Mouse (Mus musculus) kidney, postnatal 36 days (tissue): ENCODE measurements around the gene Nbea.
"Not testable (repeated sequence)": the region's sequence is repeated elsewhere in the genome, so short reads cannot be mapped to it uniquely, and the experiment has no call there.

ENCODE experiments used
- DNase-seq, 2 experiments: peaks; one replicate each; pipeline ENCODE4 v3.0.0; 2021 to 2022; ENCODE audit warnings: mixed read lengths in 2 of 2

Gene Nbea

DNA sequence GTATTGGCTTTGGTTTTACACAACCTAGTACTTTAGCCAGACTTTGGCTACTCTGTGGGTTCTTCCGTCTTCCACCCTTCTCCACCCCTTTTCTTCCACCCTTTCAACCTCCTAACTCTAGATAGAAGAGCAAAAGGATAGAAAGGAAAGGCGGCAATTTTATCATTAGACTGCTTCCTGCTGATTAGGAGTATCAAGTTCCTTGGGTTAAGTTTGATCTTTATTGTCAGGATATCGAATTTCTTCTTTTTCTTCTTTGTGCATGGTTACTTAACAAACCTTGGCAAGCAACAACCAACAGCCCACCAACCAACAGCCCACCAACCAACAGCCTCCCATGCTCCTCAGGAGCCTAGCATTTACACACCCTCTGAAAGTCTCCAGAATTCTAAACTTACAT is 165.0 kb downstream of the Nbea start:
- no peak for DNase-seq

GRCm38 (mm10) chr3:56011132-56011531 is 172.4 kb downstream of the Nbea start:
- DNase-seq = no peak

GRCm38 (mm10) chr3:56007991-56008390 is 175.5 kb downstream of the Nbea start:
- DNase-seq = peak; percentile 51 to 56

DNA sequence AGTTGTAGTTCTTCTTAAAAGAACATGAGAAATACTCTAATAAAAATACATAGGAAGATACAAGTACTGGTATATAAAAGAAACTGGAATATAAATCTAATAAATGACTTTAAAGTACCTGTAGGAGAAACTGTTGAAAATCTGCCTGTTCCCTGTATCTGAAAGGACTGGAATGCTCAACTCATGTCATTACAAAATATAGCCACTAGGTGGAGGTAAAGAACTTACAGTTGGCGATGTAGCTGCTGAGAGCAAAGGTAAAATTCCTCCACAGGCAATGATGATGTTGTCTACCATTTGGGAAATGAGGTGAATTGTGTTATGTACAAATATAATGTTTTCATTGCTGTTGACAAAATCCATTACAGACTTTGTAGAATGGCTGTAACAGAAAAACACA is 183.2 kb downstream of the Nbea start:
- peak in 1 of 2 experiments; percentile 42 for DNase-seq

GRCm38 (mm10) chr3:55978361-55978760 is 205.1 kb downstream of the Nbea start:
- DNase-seq = no peak

- not testable (repeated sequence) for DNase-seq
Measured at GRCm38 (mm10) chr3:55976986-55977385, 206.5 kb downstream of the Nbea start.

DNA sequence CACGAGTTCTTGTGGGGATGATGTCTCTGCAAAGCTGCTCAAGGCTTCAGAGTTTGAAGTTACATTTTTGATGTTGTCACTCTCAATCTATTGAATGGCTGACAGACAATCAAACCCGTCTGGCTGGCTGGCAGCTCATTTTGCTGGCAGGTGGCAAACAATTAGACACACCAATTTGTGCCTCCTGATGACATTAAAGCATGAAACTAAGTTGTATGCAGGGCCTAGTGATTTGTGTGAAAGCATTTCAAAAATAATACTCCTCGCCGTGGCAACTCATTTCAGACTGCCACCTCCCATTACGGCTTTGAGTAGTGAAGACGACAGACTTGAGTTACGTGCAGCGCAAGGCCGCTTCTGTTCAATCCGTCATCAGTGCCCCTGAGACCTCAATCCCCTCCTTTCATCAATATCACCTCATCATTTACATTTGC is 217.8 kb downstream of the Nbea start:
- no peak for DNase-seq

GRCm38 (mm10) chr3:55963032-55963431 is 220.5 kb downstream of the Nbea start:
- DNase-seq = no peak

DNA sequence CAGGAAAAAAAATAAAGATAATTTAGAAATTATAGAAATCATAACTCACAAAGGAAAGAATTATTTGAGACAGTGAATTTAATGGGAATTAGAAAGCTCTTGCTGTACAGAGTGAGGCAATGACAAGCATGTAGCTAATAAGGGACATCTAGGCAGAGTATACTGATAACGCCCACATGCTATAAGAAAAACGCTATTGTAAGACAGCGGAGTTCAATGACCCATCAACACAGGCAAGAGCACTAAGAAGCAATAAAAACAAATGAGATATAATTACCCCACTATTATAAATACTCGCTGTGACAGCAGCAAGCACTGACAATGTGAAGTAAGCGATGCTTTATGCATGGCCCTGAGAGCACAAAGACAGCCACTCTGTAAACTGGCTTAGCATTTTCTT is 233.5 kb downstream of the Nbea start:
- DNase-seq = no peak

- no peak for DNase-seq
Measured at GRCm38 (mm10) chr3:55949148-55949547, 234.4 kb downstream of the Nbea start.

DNA sequence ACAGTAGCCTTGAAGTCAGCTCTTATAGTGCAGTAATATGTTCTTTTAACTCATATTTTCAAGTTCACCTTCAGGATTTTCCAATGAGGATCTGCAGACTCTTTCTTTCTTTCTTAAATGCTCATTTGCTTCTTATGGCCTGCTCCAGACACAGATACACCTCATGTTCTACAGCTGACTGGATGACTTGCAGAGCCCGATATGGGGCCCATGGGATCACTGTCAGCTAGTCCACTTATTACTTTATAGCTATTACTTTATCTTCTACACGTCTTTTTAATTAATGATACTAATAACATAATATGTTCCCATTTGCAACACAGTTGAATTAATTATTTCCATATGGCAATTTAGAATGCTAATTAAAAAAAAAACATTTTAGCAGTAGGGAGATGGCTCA is 256.2 kb downstream of the Nbea start:
- no peak for DNase-seq

- DNase-seq = no peak
Measured at GRCm38 (mm10) chr3:55909290-55909689, 274.2 kb downstream of the Nbea start.

- DNase-seq = no peak
Measured at GRCm38 (mm10) chr3:55890574-55890973, 292.9 kb downstream of the Nbea start.

DNA sequence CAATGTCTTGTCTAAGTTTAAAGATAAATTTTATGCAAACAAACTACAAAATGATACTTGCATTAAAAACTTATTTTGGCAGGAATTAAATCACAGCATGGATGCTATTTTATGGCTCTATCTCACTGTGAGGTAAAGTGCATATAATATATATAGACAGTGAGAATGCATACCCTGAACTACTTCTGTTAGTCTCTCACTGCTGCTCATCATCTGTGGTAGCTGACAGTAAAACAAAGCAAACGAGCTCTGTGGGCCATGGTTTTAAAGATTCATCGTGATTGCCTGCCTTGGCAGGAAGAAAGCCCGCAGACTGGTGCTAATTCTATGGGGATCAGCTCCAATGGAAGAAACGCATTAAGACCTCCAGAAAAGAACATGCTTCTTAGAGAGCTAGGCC is 294.3 kb downstream of the Nbea start:
- no peak for DNase-seq

- DNase-seq = no peak
Measured at GRCm38 (mm10) chr3:55887829-55888210, 295.7 kb downstream of the Nbea start.

DNA sequence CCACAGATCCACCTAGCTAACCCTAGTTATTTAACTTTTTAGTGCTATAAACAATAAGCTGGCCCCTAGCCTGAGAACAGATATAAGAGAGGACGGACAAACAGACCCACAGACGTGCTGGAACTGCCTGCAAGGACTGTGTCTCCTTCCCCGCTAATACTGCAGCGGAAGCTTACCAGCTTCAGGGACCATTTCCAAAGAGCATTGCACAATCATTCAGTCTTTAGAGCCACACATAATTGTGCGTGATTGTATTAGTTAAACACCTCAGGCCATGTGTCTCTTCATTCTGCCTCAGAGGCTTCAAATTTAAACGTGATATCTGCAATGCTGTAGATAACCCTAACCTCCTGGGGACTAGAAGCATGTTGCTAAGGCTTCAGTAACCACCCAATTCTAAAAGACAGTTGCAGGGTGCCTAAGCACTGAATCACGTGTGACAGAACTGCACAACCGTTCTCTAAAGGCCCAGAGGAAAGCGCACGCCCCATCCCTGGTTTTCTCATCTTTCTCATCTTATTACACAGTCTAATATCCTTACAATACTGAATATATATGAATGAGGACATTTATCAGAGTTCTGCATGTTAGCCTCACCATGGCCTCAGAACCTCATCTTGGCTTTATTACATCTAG is 296.2 kb downstream of the Nbea start:
- no peak for DNase-seq

DNA sequence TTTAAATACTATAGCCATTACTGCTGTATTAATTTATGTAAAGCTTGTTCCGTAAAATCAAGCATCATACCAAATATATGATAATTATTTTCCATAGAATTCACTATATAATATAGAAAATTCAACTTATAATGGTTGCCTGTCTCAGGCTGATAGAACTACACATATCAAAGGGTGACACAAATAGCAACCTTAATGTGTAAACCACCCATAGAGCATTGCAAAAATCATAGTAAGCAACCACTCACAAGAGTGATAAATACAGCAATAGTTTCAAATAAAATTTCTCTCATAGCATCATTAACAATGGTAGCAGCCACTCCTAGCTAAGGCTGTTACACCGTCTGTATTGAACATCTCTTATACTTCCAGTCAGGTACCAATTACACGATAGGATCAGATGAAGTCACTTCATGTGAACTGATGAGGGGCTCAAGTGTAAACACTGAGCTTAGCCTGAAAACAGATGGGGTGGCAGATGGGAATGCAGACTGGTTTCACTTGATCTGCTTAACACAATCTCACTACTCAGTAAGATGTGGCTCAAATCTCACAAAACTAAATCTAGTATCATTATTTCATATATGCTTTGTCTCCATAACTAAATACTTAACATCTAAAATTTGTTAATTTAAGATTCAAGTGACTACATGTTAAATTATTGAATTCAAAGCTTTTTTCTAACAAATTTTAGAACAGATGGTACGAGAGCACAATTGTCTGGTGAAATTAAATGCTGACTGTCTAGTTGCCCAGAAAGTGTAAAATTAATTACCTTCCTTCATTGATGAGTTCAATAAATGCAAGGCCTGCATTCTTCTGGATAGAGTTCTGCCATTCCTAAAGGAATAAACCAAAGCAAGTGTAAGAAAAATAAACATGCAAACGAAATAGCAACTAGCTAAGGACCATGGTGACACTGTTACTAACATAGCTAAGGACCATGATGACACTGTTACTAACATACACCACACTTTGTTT is 310.3 kb downstream of the Nbea start:
- no peak for DNase-seq

GRCm38 (mm10) chr3:55852488-55852887 is 331.0 kb downstream of the Nbea start:
- DNase-seq = no peak

DNA sequence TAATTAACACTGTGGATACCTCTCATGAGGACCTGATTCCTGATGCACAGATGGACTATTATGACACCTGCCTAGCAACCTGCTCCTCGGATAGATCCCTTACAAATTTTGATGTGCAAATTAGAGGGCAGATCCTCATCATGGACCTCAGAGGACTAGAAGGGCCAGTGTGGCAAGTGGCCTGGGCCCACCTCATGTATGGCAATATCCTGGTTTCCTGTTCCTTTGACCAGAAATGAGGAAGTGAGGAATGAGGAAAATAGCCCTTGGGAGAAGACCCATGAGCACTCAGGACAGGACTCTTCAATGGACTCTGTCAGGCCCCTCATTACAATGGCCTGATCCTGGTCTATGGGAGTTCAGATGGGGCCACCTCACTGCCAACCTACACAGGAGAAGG is 336.4 kb downstream of the Nbea start:
- DNase-seq = no peak

DNA sequence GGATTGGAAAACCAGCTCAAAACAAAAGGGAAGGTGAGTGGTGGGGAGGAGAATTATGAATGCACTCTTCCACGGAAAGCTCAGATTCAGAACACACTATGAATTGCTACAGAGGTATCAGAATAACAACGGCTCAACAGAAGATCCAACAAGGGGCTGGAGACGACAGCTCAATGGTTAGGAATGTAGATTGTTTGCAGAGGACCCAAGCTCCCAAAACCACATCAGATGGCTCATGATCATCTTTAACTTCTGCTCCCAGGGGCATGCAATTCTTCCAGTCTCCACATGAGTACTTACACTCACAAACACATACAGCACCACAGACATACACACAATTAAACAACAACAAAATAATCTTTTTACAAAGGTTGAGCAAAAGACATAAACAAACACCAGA is 346.3 kb downstream of the Nbea start:
- DNase-seq = no peak

DNA sequence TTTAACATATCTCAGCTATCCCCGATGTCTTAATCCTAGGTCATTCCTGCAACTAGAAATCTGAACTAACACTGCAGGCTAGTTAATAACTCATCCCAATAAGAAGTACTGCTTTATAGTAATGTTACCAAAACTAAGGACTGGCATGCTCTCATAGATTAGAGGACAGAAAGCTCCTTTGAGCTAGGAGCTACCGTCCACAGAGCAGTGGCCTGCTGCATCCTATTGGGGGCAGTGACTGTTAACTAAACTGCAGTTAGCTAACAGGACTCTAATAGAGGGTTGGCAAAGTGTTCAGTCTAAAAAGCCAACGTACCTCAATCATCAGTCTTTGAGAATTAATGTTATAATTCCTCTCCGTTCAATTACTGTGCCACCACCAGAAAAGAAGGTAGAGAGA is 348.3 kb downstream of the Nbea start:
- no peak for DNase-seq

- no peak for DNase-seq
Measured at GRCm38 (mm10) chr3:55830226-55830625, 353.3 kb downstream of the Nbea start.

GRCm38 (mm10) chr3:55828481-55829256 is 354.8 kb downstream of the Nbea start:
- peak in 1 of 2 experiments; percentile 1 for DNase-seq
